Mouse (Mus musculus) bone marrow macrophage, adult 2 months (primary cell): ENCODE measurements around the gene Csrnp1. TPM values are rescaled to one million over a fixed set of nuclear protein-coding genes. Genes with fewer than 3 reads are reported as not detected.

Experiments used
- H3K27ac ChIP-seq: 2 replicates; pipeline ENCODE4 v1.5.1; 2012; ENCODE audit warnings: low read depth, low read length; ENCODE audit not compliant: insufficient read depth
- H3K4me1 ChIP-seq: 2 replicates; pipeline ENCODE4 v1.6.1; 2012; ENCODE audit warnings: low read length; ENCODE audit not compliant: control insufficient read depth, insufficient read depth
- H3K4me3 ChIP-seq: 2 replicates; pipeline ENCODE4 v1.5.1; 2012; ENCODE audit warnings: mild to moderate bottlenecking, low read length, moderate library complexity; ENCODE audit not compliant: insufficient read depth
- CTCF ChIP-seq: IDR thresholded peaks from 2 replicates; pipeline ENCODE4 v1.5.1; 2012; ENCODE audit warnings: low read depth, mild to moderate bottlenecking, low read length, moderate library complexity
- POLR2A ChIP-seq: IDR thresholded peaks from 2 replicates; pipeline ENCODE4 v1.6.1; 2012; ENCODE audit warnings: mild to moderate bottlenecking, low read depth, low read length, borderline replicate concordance
- polyA plus RNA-seq: library from polyadenylated mRNA; stranded (reverse); fragments of >200 nt; gene quantifications from 2 replicates; pipeline ENCODE4 v1.2.4, GENCODE M21; 2012; ENCODE audit not compliant: missing spikeins, insufficient read depth, insufficient read length

The Csrnp1 gene
- polyA plus RNA-seq, result 3.0 and 4.1 TPM in 2 replicates

DNA sequence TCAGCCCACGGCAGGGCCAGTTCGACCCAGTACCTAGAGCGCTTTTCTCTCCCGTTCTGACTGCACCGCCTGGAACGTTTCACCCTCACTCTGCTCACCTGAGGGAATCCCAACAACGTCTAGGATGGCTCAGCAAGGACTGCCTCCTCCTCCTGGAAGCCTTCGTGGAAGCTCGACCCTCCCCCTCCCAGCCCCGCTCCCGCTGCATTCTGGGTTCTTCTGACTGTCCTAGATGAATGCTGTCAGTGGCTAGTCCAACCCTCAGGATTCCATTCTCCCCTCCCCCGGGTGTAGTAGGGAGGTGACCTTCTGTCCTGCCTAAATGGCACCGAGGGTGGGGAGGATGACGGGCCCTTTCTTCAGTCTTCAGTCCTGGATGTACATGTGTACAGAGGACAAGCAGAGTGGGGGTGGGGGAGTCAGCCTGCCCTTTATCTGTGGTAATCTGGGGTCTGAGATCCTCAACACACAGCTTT is at the start of gene Csrnp1:
Gene Csrnp1, minus strand, starts transcription at position 123 of the 476 bp plus-strand sequence.
- TF ChIP-seq POLR2A, result no peak
- no peak for TF ChIP-seq CTCF
- 0 out of 2 replicates have a peak within 1 kb of the TSS, but pooled peaks have one; percentile 11 for H3K27ac ChIP-seq
- peaks cover 17% of the 10 kb centered on the region for H3K4me1 ChIP-seq
- peak within 1 kb of the TSS; percentile 92 for H3K4me3 ChIP-seq

DNA sequence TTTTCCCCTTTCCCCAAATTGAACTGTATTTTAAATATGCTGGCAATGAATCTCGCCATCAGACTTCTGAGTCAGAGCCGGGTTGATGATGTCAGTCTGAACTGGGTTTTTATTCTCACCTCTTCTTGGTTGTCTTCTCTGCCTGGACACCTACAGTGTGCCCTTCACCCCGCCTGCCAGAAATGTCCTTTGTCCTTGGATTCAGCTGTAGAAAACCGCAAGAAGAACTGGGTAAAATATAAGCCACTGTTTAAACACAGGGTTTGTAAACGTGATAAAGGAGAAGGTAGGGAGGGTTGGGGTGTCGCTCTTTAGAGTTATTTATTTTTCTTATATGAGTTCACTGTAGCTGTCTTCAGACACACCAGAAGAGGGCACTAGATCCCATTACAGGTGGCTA is 48.3 kb upstream of the Csrnp1 start:
- TF ChIP-seq POLR2A, result no peak
- H3K27ac ChIP-seq, result no peak overlapping the region

DNA sequence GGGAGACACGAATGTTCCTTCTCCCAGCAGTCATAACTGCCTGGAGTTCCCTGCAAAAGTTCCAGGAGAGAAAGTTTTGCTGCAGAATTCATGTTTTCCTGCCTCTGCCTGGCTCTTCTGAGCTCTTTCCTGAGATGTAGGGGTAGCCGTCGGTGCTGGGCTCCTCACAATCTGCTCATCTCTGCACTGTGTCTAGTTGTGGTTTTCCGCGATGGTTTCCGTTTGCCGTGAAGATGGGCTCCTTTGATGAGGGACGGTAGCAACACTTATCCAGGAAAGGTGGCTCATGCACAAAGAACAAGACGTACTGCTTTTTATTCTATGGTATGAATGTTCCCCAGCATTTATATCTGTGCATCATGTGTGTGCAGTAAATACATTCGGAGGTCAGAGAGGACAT is 46.0 kb upstream of the Csrnp1 start:
- Histone ChIP-seq H3K4me3 (no peak overlapping the region), H3K4me1 (peaks cover 18% of the 10 kb centered on the region; the same call in 1 of the 2 replicates), H3K27ac (no peak overlapping the region)
- TF ChIP-seq POLR2A (no peak), CTCF (no peak)

More for the DNA sequence above, 48.3 kb upstream of the Csrnp1 start:
- Histone ChIP-seq H3K4me3 (no peak overlapping the region), H3K4me1 (peaks cover 29% of the 10 kb centered on the region)

DNA sequence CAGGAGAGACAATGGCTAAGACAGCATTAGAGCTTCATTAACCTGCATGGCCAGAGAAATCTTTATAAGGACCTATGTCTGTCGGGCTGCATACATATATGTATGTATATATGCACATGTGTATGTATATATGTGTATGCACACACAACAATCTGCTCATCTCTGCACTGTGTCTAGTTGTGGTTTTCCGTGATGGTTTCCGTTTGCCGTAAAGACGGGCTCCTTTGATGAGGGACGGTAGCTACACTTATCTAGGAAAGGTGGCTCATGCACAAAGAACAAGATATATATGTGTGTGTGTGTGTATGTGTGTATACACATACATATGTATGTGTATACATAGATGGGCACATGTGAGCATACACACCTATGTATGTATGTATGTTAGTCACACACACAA is 45.4 kb upstream of the Csrnp1 start:
- peaks cover 18% of the 10 kb centered on the region; the same call in 1 of the 2 replicates for H3K4me1 ChIP-seq
- no peak overlapping the region for H3K27ac ChIP-seq
- no peak for TF ChIP-seq POLR2A
- TF ChIP-seq CTCF, result no peak
- no peak overlapping the region for H3K4me3 ChIP-seq

DNA sequence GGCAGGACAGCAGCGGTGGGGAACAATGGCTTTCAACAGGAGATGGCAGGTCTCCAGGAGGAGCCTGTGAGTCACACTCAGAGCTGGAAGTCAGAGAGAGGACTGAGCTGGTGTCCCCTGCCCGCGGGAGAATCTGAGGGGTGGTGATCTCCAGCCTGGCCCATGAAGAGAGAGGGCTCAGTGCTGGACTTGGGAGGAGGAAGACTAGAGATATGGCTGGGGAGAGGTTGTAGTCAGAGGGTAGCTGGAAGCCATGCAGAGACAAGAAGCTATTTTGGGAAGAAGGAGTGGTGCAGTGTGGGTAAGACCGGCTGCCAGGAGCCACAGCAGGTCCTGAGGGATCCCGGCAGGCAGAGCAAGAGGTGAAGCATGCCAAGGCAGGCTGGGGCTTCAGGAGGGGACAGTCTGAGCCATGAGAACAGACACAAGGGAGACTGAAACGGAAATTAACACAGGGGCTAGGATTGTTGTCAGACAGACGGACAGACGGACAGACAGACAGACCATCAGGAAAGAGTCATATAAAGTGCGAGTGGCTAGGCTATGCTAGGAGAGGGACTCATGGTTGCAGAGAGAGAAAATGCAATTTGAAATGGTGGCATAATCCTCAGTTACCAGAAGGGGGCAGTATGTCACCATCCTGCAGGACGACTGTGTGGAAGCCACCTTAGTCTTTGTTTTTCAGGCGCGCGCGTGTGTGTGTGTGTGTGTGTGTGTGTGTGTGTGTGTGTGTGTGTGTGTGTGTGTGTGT is 43.1 kb upstream of the Csrnp1 start:
- H3K27ac ChIP-seq, result no peak overlapping the region
- H3K4me3 ChIP-seq, result no peak overlapping the region; the same call in 1 of the 2 replicates

DNA sequence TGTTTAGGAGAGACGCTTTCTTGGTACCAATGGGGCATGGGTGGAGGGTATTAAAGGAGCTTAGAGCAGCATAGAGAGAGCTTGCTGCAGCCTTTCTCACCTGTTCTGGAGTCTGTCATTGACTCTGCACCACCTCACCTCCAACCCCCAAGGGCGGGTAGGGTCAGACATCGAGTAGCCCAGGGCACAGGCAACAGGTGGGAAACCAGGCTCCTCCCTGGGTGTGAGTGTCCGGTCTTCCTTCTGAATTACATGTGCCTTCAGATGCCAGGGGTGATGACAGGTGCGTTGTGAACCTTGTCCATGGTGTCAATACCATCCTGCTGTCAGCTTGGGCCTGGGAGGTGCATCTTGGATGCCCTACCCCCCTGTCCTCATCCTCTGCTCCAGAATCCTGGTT is 40.2 kb upstream of the Csrnp1 start:
- Histone ChIP-seq H3K27ac (no peak overlapping the region), H3K4me1 (0 out of 2 replicates have a peak, but pooled peaks cover 9% of the 10 kb centered on the region), H3K4me3 (no peak overlapping the region)
- TF ChIP-seq CTCF (no peak), POLR2A (no peak)

More for the DNA sequence above, 43.1 kb upstream of the Csrnp1 start:
- TF ChIP-seq CTCF, result peak; percentile 18; the same call in 1 of the 2 replicates
- TF ChIP-seq POLR2A, result no peak
- 0 out of 2 replicates have a peak, but pooled peaks cover 9% of the 10 kb centered on the region for H3K4me1 ChIP-seq

DNA sequence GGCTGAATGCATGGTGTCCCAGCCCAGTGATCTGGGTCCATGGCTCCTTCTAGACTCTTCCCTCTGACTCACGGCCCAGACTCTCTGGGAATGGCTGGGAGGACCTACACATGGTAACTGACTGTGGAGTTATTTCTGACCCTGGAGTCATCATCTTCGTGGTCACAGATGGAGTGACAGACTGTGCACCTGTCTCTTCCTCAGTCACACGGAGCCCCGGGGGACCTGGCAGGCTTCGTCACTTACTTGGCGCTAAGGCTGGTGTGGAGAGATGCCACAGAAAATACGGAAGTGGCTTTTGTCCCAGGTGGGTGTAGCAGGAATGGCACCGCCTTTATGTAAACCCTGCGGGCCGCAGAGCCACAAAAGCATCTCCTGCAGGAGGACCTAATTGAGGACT is 39.7 kb upstream of the Csrnp1 start:
- Histone ChIP-seq H3K4me3 (no peak overlapping the region), H3K27ac (no peak overlapping the region), H3K4me1 (0 out of 2 replicates have a peak, but pooled peaks cover 9% of the 10 kb centered on the region)
- no peak for TF ChIP-seq POLR2A
- no peak for TF ChIP-seq CTCF

DNA sequence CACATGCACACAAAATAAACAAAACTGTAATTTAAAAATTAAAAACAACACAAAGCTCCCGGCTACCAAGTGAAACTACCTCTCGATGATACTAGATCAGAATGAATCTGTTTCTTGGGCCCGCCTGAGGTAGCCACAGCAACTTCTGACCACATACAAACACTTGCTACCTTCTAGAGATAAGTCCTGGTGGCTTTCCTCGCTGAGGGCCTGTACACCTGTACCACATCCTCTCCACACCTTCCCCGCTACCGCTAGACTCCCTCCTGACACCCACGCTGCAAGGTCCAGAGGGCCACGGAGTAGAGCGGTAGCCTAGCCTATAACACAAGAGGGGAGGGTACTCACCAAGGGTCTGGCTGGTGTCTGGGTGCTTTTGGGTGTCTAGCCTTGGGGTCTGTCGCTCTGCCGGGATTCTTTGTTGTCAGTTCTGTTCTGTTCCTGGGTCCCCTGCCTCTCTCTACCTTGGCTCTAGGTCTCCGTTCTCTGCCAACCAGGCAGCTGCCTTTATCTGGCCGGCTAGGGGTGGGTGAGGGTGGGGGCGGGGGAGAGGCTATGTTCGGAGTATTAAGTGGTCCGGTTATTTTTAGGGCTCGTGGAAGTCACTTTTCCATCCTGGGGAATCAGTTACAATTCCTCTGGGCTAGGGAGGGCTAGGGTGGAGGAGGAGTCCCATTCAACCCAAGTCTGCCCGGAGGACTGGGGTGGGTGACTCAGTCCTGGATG is 38.8 kb upstream of the Csrnp1 start, which contains the start of gene Xirp1:
Gene Xirp1, minus strand, starts transcription at position 513 of the 726 bp plus-strand sequence.
- no peak within 1 kb of the TSS for H3K4me3 ChIP-seq
- H3K27ac ChIP-seq, result no peak within 1 kb of the TSS
- no peak for TF ChIP-seq CTCF
- TF ChIP-seq POLR2A, result no peak
- H3K4me1 ChIP-seq, result 0 out of 2 replicates have a peak, but pooled peaks cover 6% of the 10 kb centered on the region

DNA sequence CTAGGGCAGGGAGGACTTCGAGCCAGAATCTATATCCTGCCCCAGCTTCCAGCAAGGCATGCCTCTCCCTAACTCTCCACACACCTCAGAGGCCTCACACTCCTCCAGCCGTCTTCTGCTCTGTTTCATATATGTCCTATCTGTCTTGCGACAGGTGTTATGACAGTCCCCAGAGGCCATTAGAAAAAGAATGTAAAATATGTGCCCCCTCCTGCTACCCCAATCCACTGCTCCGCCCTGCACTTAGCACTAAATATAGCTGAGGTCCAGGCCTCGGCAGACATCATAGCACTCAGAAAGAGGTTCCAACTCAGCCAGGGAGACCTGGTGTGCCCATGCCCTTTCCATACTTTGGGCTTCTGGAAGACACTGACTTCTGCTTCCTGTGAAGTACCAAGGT is 36.7 kb upstream of the Csrnp1 start:
- no peak for TF ChIP-seq POLR2A
- no peak for TF ChIP-seq CTCF
- Histone ChIP-seq H3K4me1 (no peaks in the 10 kb centered on the region), H3K4me3 (no peak overlapping the region), H3K27ac (no peak overlapping the region)

DNA sequence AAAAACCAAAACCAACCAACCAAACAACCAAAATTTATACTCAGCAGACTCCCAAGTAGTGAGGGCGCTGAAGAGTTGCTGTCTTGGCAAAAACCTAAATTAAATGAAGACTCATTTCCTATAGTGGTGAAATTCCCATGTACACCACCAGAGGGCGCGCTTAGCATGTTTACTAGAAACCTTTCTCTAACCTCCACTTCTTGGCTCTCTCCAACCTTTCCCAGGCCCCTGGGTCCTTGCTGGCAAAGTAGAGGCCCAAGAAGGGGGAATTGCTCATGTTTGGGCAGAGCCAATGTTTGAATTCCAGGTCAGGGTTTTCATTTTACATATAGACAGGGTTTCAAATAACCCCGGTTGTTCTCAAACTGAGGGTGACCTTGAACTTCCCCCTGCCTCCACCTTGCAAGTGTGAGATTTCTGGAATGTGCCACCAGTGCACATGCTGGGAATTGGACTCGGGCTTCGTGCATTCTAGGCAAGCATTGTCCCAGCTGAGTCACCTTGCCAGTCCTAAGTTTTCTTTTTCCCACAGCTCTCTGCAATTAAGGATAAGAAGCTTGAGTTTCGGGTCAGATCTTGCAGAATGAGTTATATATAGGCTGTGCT is 35.9 kb upstream of the Csrnp1 start:
- Histone ChIP-seq H3K4me3 (no peak overlapping the region), H3K4me1 (no peaks in the 10 kb centered on the region)
- TF ChIP-seq POLR2A, result no peak
- peak; percentile 71 for TF ChIP-seq CTCF

More for the DNA sequence above, 35.9 kb upstream of the Csrnp1 start:
- H3K27ac ChIP-seq, result no peak overlapping the region
